Mouse (Mus musculus) kidney, adult 9 months (tissue): ENCODE measurements at regions not wholly inside any gene's neighbourhood (a gene's known extent, or its start where the extent isn't known, plus 50 kb on each side); places are given as distances from the start of the nearest gene placed in this dataset.

Source experiments
- DNase-seq: peaks from one replicate; pipeline ENCODE4 v3.0.0; 2022

GRCm38 (mm10) chrX:169608551-169608950, 76.4 kb upstream of the Mid1 start:
- DNase-seq, result peak; percentile 91
